Mouse (Mus musculus) small intestine, adult 2 months (tissue): ENCODE data around the gene H1fnt.

Experiments
- CTCF ChIP-seq: fragments of 200-500 bp; IDR thresholded peaks from 2 replicates; pipeline ENCODE4 v1.5.1; 2012; ENCODE audit warnings: low read depth, mild to moderate bottlenecking, control low read depth, inconsistent platforms, low read length, moderate library complexity, mixed read lengths; ENCODE audit not compliant: insufficient replicate concordance, insufficient read length; ENCODE audit errors: extremely low read depth
- POLR2A ChIP-seq: fragments of 200-500 bp; IDR thresholded peaks from 2 replicates; pipeline ENCODE4 v1.6.1; 2012; ENCODE audit warnings: low read depth, mild to moderate bottlenecking, control low read depth, inconsistent platforms, low read length, moderate library complexity

- no peak for TF ChIP-seq CTCF
- TF ChIP-seq POLR2A = no peak
Observed at GRCm38 (mm10) chr15:98234350-98234749, 22.7 kb downstream of the H1fnt start, which contains the start of gene Olfr286.
